Mouse (Mus musculus): Measurements from ENCODE around the gene Piwil4.

The Piwil4 gene

GRCm38 (mm10) chr9:14668382-14668781 lies 72.2 kb downstream of the Piwil4 start:
- no peak for DNase-seq (ENCODE audit: low spot score)

DNA sequence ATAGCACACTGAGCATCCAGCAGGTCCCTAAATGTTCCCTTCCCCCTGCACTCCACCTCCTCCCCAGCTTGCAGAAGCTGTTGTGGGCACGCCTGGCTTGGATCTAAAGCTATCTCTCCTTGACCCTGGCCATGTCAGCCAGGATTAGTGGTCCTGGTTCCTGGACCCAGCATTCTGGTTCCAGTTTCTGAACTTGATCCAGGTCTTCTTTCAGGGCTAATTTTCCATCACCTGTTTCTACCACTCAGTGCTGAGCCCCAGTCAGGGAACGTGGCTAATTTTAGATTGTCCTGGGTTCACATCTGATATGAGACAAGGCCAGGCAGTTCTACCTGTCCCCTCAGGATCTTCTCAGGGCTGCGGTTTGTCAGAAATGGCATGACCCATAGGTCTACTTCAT lies 74.5 kb downstream of the Piwil4 start:
- DNase-seq (ENCODE audit: low spot score) = no peak

- DNase-seq (ENCODE audit: low spot score) = no peak
Measured at GRCm38 (mm10) chr9:14663591-14663990, 76.9 kb downstream of the Piwil4 start.

DNA sequence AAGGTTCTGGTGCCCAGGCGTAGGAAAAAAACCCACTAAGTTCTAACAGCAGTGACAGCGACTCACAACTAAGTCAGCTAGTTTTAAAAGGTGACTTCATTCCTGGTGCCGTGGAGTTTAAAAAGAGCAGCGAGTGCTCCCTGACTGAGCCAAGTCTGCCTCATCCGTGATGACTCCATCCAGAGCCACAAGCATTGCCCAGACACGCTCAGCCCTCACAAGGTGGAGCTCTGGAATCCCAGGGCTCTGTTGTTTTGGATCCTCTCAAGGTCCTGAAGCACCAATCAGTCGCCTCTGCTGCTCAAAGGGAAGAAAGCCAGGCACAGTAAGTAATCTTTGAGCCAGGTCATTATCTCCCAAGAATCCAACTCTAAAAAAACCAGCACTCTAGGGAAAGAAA lies 77.7 kb downstream of the Piwil4 start:
- no peak for DNase-seq (ENCODE audit: low spot score)

GRCm38 (mm10) chr9:14662138-14662537 lies 78.4 kb downstream of the Piwil4 start:
- no peak for DNase-seq (ENCODE audit: low spot score)

GRCm38 (mm10) chr9:14657926-14658325 lies 82.6 kb downstream of the Piwil4 start:
- DNase-seq (ENCODE audit: low spot score) = no peak

- no peak for DNase-seq (ENCODE audit: low spot score)
Measured at GRCm38 (mm10) chr9:14654010-14654409, 86.5 kb downstream of the Piwil4 start.

DNA sequence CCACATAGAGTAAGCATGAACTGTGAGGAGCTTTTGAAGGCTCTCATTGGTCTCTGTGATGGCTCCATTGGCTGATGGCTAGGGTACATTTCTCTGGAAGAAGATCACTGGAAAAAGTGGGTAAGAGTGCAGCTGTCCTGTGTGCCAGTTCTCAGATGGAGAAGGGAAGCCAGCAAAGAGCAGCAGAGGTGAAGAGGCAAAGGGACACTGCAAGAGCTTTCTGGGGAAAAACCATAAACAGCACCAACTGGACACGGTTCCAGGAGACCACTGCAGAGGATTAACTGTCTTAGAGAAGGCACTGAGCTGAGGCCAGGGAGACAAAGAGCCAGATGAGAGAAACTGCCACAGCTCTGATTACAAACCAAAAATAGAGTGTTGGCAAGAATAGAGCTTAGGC lies 87.8 kb downstream of the Piwil4 start:
- no peak for DNase-seq (ENCODE audit: low spot score)

DNA sequence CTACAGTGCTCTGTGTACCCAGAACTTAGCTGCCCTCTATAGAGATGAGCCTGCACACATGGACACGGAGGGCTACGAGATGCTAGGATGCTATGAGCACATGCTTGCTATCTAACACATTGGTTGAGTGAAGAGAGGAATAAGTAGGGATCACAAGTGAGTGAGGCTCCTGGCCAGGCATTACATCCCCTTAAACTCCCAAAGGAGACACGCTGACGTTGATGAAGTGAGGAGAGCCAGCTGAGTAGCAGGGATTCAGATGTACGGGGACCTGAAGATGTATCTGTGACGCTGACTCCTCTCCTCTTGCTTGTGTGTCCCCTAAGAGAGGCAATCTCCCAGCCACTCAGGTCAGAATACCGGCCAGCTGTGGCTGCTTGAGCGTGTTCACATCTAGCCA lies 92.7 kb downstream of the Piwil4 start:
- DNase-seq (ENCODE audit: low spot score) = no peak

- no peak for DNase-seq (ENCODE audit: low spot score)
Measured at GRCm38 (mm10) chr9:14646641-14647040, 93.9 kb downstream of the Piwil4 start.
